Mouse (Mus musculus) liver, embryonic 11.5 days (tissue): Measurements from ENCODE around the gene Plin2. TPM values are rescaled to one million over a fixed set of nuclear protein-coding genes. Genes with fewer than 3 reads are reported as not detected.
"Not testable (repeated sequence)": the region's sequence is repeated elsewhere in the genome, so short reads cannot be mapped to it uniquely, and the experiment has no call there.

ENCODE experiments used
- ATAC-seq: fragments of 200-750 bp; cut with Nextera tagmentation; replicated peaks from 2 replicates; pipeline ENCODE4 v1.8.0; 2017; ENCODE audit warnings: moderate number of reproducible peaks, mild to moderate bottlenecking, moderate TSS enrichment, moderate library complexity; ENCODE audit not compliant: low FRiP score
- DNase-seq: peaks from one replicate; pipeline ENCODE4 v3.0.0-alpha.2; 2017; ENCODE audit warnings: low spot score
- H3K27ac ChIP-seq: fragments of 300-500 bp; sonication (generic); 2 replicates; pipeline ENCODE4 v1.5.1; 2014; ENCODE audit warnings: mild to moderate bottlenecking, low read depth, low read length, control low read depth
- H3K27me3 ChIP-seq: fragments of 300-500 bp; sonication (generic); replicated peaks from 2 replicates; pipeline ENCODE4 v1.6.1; 2014; ENCODE audit warnings: low read length, mixed read lengths; ENCODE audit not compliant: control insufficient read depth, insufficient read depth
- H3K36me3 ChIP-seq: fragments of 300-500 bp; sonication (generic); 2 replicates; pipeline ENCODE4 v1.6.1; 2014; ENCODE audit warnings: mild to moderate bottlenecking, low read length, moderate library complexity, mixed read lengths; ENCODE audit not compliant: control insufficient read depth, insufficient read depth
- H3K4me1 ChIP-seq: fragments of 300-500 bp; sonication (generic); replicated peaks from 2 replicates; pipeline ENCODE4 v1.6.1; 2014; ENCODE audit warnings: low read length, mixed read lengths; ENCODE audit not compliant: control insufficient read depth, insufficient read depth
- H3K4me2 ChIP-seq: fragments of 300-500 bp; sonication (generic); 2 replicates; pipeline ENCODE4 v1.6.1; 2014; ENCODE audit warnings: mild to moderate bottlenecking, control low read depth, moderate library complexity
- H3K4me3 ChIP-seq: fragments of 300-500 bp; sonication (generic); 2 replicates; pipeline ENCODE4 v1.5.1; 2014; ENCODE audit warnings: low read depth, low read length, control low read depth
- H3K9ac ChIP-seq: fragments of 300-500 bp; sonication (generic); 2 replicates; pipeline ENCODE4 v1.6.1; 2014; ENCODE audit warnings: low read depth, low read length, control low read depth
- H3K9me3 ChIP-seq: fragments of 300-500 bp; sonication (generic); 2 replicates; pipeline ENCODE4 v1.6.1; 2016; ENCODE audit warnings: low read length, inconsistent platforms, mixed read lengths; ENCODE audit not compliant: control insufficient read depth
- WGBS: fragments of 180-500 bp; shearing (Covaris S2); extraction: QIAGEN DNeasy Blood & Tissue Kit; methylation state at CpG from one replicate; pipeline ENCODE4 v1.1.7; 2014; 5-methylcytosine and 5-hydroxymethylcytosine counted together
- polyA plus RNA-seq: library from polyadenylated mRNA; unstranded; fragments of >200 nt; fragmentation: Nextera tagmentation; extraction: Ambion mirVana; gene quantifications from 2 replicates; pipeline ENCODE4 v1.2.1, GENCODE M21; 2014

The Plin2 gene
- polyA plus RNA-seq, 1 experiment from 2014 or later, result 161 TPM

- not testable (repeated sequence) for H3K4me3 ChIP-seq, H3K9me3 ChIP-seq, DNase-seq, H3K4me1 ChIP-seq, H3K27me3 ChIP-seq, H3K9ac ChIP-seq, H3K4me2 ChIP-seq, ATAC-seq, H3K36me3 ChIP-seq, H3K27ac ChIP-seq
- 56% methylated on average over 4 of the region's 5 CpGs for WGBS
Observed at GRCm38 (mm10) chr4:86632556-86632955, 37.3 kb downstream of the Plin2 start.

- Histone ChIP-seq H3K27me3 (no peaks in the 10 kb centered on the region), H3K9ac (no peak overlapping the region), H3K4me2 (no peak overlapping the region), H3K36me3 (no peaks in the 10 kb centered on the region), H3K4me1 (peaks cover 6% of the 10 kb centered on the region), H3K9me3 (no peaks in the 10 kb centered on the region), H3K27ac (no peak overlapping the region), H3K4me3 (no peak overlapping the region)
- ATAC-seq (no peak), DNase-seq (no peak)
- 73% methylated on average over 4 of the region's 4 CpGs for WGBS
Observed at GRCm38 (mm10) chr4:86631831-86632230, 38.0 kb downstream of the Plin2 start.

DNA sequence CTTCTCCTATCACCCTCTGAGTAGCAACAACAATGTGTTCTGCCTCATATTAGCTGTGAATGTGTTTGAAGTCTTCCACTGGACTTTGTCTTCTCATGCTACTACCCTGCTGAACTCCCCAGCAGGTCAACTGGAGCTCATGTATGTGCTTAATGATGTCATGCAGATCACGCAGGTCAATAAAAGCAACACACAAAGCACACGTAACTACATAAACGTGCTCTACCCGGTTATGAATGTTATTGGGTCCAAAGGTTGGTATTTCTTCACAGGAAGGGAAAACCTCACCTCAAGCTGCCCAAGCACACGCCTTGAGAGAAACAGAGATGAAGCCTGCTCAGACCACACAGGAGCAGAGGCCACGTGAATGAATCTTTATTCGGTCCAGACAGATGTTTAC lies 43.4 kb downstream of the Plin2 start:
- H3K27ac ChIP-seq, H3K9ac ChIP-seq, DNase-seq, H3K4me3 ChIP-seq, ATAC-seq, H3K36me3 ChIP-seq, H3K27me3 ChIP-seq, H3K4me2 ChIP-seq, H3K9me3 ChIP-seq, H3K4me1 ChIP-seq: not testable (repeated sequence)
- 85% methylated on average over 7 of the region's 7 CpGs for WGBS

GRCm38 (mm10) chr4:86625463-86625862 lies 44.4 kb downstream of the Plin2 start:
- no peak overlapping the region for H3K27ac ChIP-seq
- ATAC-seq, result no peak
- WGBS, result 74% methylated on average over 5 of the region's 5 CpGs

DNA sequence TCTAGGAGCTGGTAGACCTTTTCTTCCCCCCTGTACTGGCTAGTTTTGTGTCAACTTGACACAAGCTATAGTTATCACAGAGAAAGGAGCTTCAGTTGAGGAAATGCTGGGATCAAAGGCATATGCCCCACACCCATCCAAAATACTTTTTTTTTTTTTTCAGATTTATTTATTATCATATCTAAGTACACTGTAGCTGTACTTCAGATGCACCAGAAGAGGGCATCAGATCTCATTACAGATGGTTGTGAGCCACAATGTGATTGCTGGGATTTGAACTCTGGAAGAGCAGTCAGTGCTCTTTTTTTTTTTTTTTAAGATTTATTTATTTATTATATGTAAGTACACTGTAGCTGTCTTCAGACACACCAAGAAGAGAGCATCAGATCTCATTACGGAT lies 47.3 kb downstream of the Plin2 start:
- WGBS, result 81% methylated on average over 1 of the region's 1 CpGs
- H3K4me1 ChIP-seq, H3K9me3 ChIP-seq, H3K27me3 ChIP-seq, DNase-seq, ATAC-seq, H3K27ac ChIP-seq, H3K9ac ChIP-seq, H3K4me2 ChIP-seq, H3K4me3 ChIP-seq, H3K36me3 ChIP-seq: not testable (repeated sequence)

More at GRCm38 (mm10) chr4:86625463-86625862, 44.4 kb downstream of the Plin2 start:
- Histone ChIP-seq H3K4me1 (no peaks in the 10 kb centered on the region), H3K9me3 (no peaks in the 10 kb centered on the region), H3K9ac (no peak overlapping the region), H3K4me3 (no peak overlapping the region), H3K4me2 (no peak overlapping the region), H3K27me3 (no peaks in the 10 kb centered on the region), H3K36me3 (no peaks in the 10 kb centered on the region)
- DNase-seq, result no peak

DNA sequence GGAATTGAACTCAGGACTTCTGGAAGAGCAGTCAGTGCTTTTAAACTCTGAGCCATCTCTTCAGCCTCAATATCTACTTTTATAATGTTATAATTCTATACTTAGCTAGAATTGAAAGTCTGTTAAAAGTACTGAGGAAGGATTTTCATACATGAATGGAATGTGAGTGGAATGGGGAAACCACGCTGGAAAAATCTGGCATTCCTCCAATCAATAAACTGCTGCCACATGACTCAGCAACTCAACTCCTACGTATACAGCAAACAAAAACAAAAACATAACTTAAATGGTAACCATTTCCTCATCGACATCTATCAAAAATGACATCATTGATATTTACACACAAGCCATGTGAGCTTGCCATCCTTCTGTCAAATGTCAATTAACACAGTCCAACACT lies 47.7 kb downstream of the Plin2 start:
- Histone ChIP-seq H3K4me1 (no peaks in the 10 kb centered on the region), H3K4me3 (no peak overlapping the region), H3K27me3 (no peaks in the 10 kb centered on the region), H3K36me3 (no peaks in the 10 kb centered on the region), H3K9me3 (no peaks in the 10 kb centered on the region), H3K27ac (no peak overlapping the region), H3K9ac (no peak overlapping the region), H3K4me2 (no peak overlapping the region)
- DNase-seq (no peak), ATAC-seq (no peak)
- WGBS, result 75% methylated on average over 3 of the region's 3 CpGs

GRCm38 (mm10) chr4:86620506-86620905 lies 49.4 kb downstream of the Plin2 start:
- 61% methylated on average over 2 of the region's 2 CpGs for WGBS
- DNase-seq, result no peak
- Histone ChIP-seq H3K4me3 (no peak overlapping the region), H3K9me3 (no peaks in the 10 kb centered on the region), H3K4me1 (no peaks in the 10 kb centered on the region), H3K27ac (no peak overlapping the region), H3K9ac (no peak overlapping the region), H3K36me3 (no peaks in the 10 kb centered on the region), H3K4me2 (no peak overlapping the region), H3K27me3 (no peaks in the 10 kb centered on the region)
- no peak for ATAC-seq

- no peaks in the 10 kb centered on the region; the same call in 1 of the 2 replicates for H3K4me1 ChIP-seq
- DNase-seq (no peak), ATAC-seq (peak; percentile 15; the same call in 1 of the 2 replicates)
- H3K36me3 ChIP-seq, result peaks cover 2% of the 10 kb centered on the region
- H3K9ac ChIP-seq, result peak overlapping the region; percentile 20
- no peaks in the 10 kb centered on the region for H3K27me3 ChIP-seq
- H3K4me2 ChIP-seq, result peak overlapping the region; percentile 52
- 35% methylated on average over 8 of the region's 8 CpGs for WGBS
- H3K27ac ChIP-seq, result no peak overlapping the region
- H3K4me3 ChIP-seq, result peak overlapping the region; percentile 95
- H3K9me3 ChIP-seq, result no peaks in the 10 kb centered on the region
Observed at GRCm38 (mm10) chr4:86612289-86612620, 57.6 kb downstream of the Plin2 start.

DNA sequence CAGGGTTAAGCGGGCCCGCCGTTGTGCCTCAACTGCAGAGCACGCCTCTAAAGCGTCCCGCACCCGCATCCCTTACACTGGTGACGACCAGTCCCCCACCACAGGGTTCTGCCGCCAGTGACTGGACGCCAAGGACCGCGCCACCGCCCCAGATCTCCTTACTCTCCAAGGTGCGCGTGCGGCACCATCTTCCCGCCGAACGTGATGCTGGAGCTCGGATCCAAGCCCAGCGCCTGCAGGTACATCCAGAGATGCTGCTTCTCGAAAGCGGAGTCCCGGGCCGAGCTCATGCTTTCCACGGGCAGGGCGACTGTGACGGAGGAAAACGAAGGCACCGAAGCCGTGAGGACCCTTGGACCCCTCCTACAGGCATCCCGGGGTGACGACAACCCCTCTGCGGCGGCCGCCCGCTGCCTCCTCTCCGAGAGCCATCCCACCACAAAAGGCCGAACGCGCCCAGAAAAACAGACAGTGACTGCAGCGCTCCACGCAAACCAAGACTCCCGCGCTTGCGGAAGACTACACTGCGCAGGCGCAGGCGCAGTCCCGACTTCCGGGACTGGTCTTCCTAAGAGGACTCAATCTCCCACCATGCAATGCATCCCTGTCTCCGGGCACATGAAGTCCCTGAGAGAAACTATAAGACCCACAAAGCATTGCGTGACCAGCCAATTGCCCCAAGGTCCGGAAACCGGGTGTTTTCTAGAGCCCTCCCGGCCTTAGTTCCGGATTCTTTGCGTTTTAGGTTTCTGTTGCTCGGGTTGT lies 58.2 kb downstream of the Plin2 start, which contains the start of gene Haus6:
Gene Haus6, minus strand, starts transcription at position 532 of the 765 bp plus-strand sequence.
- Histone ChIP-seq H3K9me3 (no peaks in the 10 kb centered on the region), H3K9ac (peak within 1 kb of the TSS; percentile 90), H3K27ac (peak within 1 kb of the TSS; percentile 66), H3K27me3 (no peaks in the 10 kb centered on the region), H3K36me3 (peaks cover 2% of the 10 kb centered on the region), H3K4me1 (no peaks in the 10 kb centered on the region; the same call in 1 of the 2 replicates), H3K4me3 (peak within 1 kb of the TSS; percentile 95), H3K4me2 (peak within 1 kb of the TSS; percentile 78)
- ATAC-seq (peak; percentile 99), DNase-seq (peak; percentile 84)
- WGBS, result under 1% methylated on average over 59 of the region's 59 CpGs
